Mouse (Mus musculus): ENCODE results near the gene Pou3f1.
A peak's percentile ranks its signal among the peaks of the same experiment; 100 is the strongest.

Gene Pou3f1

DNA sequence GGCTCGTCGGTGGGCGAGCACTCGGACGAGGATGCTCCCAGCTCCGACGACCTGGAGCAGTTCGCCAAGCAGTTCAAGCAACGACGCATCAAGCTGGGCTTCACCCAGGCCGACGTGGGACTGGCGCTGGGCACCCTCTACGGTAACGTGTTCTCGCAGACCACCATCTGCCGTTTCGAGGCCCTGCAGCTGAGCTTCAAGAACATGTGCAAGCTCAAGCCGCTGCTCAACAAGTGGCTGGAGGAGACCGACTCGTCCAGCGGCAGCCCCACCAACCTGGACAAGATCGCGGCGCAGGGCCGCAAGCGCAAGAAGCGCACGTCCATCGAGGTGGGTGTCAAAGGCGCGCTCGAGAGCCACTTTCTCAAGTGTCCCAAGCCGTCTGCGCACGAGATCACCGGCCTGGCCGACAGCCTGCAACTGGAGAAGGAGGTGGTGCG lies 1.8 kb downstream of the Pou3f1 start:
- no peak for DNase-seq

DNA sequence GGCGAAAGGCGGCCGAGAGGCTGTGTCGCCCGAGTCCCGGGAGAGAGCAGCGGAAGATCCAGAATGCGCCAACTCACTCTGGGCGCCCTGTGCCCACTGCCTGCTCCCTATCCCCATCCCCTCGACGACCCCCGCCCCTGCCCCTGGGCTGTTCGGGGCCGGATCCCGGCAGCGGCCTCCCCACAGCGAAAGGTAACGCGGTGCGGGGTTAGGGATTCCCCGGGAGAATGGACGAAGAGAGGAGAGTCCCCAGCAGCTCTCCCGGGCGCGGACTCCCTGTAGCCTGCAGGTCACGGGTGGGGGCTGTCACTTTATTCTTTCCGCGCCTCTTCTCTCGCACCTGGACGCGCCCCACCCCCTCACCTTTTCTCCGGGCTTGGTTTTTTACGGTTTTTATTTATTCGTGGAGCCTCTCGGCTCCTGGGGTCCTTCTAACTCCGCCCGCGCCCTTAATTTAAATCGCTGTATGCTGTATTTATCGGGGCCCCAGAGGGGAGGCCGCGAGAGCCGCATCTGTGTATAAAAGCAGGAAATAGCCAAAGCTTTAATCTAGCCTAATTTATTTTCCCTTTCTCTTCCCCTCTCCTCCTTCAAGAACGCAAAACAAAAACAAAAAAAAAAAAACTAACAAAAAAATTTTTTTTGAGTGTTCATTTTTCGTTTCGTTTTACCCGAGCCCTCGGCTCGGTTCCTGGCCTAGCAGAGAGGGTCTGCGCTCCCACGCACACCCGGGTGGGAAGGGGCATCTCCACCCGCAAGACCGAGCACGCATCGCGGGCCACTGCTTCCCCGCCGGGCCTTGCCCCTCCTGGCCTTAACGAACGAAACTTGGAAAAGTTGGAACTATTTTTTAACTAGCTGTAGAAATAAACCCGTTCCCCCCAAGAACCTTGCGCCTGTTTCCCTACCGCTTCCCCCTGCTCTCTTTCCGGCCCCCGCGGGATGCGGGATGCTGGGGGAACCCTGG lies 2.9 kb downstream of the Pou3f1 start:
- no peak for DNase-seq

DNA sequence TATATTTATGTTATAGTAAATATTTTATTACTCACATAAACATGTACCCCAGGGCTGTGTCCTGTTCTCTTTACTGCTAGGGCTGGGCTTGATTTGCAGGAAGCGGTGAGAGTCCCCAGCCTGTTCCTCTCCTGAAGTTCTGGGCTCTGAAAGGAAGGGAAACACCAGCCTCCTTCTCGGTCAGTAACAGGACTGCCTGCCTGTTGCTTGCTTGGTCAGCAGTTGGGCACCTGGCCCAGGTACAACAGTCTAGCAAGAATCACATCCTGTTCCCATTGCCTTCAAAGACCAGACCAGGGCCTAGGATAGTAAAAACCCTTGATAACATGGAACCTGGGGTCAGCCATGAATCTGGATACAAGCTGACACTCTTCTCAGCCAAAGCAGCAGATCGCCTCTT lies 4.0 kb downstream of the Pou3f1 start:
- DNase-seq = no peak

DNA sequence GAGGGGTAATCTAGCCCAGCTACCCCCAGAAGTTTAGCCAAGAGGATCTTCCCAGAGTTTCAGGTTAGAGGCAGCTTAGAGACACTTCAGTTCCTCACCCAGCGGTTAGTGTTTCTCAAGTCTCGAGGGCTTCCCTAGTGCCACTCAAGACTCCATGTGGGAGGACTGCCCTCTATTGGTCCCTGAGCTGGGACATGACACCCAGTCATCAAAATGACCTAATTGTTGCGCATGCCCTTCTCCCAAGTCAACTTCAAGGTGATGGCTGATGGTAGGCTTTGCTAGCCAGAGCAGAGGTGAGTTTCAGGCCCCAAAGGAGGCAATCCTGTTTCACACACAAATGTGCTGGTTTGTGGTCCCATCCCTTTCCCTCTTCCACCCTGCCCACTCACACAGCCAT lies 6.4 kb downstream of the Pou3f1 start:
- no peak for DNase-seq

DNA sequence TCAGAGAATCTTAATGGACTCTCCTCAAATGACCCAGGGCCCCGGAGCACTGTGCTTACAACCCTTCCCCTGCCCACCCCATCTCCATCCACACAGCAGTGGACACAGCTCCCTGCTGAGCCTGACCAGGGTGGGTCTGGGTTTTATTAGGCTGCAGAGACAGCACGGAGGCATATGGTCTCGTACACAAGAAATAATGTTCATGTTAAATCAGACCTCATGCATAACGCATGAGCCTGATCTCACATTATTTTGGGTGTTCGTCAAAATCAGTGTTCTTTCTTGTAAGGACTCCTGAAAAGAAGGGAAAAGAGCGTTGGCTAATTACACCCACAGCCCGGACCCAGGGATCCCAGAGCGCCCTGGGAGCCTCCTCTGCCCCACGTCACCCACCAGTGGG lies 7.6 kb downstream of the Pou3f1 start:
- DNase-seq = no peak

DNA sequence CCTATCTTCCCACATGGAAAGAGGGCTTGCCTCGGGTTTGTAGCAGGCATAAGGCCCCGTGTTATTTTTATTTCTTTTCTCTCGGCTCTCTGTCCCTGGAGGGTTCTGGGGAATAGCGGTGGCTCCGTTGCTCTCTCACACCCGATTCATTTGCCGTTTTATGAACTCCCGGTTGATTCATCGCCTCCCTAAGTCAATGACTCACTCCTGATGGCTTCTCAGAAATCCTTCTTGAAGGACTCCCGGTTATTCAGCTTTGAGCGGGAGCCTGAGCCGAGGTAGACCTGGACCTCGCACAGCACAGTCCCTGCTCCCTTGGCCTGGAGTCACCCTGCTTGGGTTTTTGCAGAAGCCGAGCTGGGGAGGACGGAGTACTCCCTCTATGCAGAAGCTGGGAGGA lies 8.0 kb downstream of the Pou3f1 start:
- no peak for DNase-seq

DNA sequence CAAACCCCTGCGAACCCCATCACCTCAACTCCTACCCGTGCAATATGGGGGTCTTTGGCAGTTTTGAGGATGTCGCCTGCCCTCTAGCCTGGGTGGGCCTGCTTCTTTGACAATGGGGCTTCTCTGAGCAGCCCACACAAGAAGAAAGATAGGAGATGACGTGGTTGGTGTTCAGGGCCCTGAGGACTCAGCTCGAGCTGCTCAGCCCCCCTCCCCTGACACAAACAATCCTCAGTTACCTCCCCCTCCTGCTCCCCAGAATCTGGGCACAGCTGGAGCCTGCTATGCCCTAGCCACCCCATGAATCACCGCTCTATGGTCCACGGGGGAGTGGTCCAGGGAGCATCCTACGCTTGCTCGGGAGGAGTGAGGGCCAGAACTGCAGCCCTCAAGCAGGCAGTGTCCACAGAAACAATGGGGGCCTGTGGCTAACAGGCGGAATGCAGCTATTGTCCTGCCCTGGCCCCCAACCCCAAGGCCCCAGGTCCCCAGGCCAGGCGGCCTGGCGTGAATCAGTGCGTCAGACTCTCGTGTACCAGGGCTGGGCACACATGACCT lies 10.9 kb downstream of the Pou3f1 start:
- no peak for DNase-seq

DNA sequence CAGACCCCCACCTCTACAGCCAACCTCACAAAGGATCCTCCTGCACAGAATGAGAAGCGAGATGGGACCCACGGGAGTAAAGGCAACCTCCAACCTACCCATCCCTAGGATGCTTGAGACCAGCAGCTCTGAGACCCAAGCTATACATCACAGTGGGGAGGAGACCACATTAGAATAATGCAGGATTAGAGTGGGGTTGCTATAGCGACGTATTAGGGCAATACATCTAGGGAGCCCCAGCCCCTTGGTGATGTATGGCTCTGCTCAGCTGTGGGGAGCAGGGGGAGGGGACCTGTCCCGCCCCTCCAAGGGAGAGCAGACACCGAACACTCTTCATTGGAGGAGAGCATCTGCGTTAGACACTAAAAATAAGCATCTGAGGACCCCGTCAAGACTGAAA lies 11.5 kb downstream of the Pou3f1 start:
- DNase-seq = no peak

DNA sequence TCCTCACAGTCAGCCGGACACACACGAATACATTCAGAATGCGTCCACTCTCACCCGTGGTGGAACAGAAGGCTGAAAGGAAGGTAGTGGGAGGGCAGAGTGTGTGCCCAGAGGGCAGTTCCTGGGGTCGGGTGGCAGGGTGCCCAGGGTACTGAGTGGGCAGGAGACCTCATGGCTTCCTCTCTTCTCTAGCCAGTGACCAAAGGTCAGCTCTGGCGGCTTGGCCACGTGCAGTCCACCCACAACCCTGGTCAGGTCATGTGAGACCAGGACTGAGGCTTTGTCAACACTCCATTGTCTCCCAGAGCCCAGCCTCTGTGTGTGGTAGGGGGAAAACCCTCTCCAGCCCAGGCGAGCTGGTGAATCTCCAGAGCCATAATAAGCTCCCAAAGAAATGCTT lies 13.6 kb downstream of the Pou3f1 start:
- no peak for DNase-seq

DNA sequence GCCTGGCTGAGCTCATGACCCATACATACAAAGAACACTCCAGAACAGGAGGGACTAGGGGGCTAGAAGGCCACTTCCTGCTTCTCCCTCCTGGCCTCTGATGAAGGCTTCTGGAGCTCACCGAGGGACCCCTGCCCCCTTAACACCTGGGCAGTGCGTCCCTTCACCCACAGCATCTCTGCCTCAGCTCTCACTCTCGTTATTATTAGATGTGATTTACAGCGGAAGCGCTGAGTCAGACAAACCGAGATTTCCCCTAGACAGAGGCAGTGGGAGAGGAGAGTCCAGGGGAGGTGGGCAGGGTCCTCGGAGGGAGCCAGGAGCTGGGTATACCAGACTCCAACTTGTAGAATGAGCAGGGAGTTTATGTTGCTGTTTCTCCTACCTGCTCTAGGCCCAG lies 15.0 kb downstream of the Pou3f1 start:
- DNase-seq = no peak

DNA sequence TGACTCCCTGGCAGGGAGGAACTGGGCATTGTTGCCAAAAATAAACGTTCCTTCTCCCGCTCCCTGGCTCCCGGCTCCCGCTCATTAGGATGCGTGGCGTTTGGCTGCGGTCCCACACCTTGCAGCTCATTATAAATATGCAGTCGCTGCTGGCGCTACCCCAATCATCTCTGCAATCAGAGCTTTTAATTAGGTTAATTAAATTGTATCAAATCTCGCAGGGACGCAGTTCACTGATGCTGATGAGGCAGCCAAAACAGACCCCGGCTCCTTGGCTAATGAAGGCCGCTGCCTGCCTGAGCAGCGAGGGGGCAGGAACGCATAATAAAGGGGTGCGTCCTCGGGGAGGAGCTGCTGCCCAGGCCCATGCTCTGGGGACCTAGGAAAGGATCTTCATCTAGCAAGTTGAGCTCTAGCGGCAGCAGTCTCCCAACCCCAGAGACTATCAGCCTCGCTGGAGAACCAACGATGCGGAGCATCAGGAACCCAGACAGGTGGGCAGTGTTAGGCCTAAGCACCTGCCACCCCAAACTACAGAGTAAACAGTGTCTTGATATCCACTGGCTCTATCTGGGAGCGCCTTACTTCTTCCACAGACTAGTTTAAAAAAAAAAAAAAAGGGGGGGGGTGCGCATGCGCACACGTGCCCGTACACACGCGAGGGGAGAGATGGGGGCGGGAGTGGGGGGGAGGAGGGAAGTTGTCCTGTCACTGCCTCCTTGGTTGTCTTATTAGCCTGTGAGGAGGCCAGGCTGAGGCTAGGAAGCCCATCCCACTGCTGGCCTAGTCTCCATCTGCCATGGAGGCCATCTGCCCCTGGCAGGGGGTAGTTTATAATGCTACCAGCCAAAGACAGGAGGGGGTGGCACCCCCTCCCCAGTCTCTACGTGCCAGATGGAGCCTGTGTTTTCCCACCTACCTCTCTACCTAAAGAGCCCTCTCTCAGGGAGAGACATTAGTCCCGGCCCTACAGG lies 16.0 kb downstream of the Pou3f1 start:
- DNase-seq = no peak

DNA sequence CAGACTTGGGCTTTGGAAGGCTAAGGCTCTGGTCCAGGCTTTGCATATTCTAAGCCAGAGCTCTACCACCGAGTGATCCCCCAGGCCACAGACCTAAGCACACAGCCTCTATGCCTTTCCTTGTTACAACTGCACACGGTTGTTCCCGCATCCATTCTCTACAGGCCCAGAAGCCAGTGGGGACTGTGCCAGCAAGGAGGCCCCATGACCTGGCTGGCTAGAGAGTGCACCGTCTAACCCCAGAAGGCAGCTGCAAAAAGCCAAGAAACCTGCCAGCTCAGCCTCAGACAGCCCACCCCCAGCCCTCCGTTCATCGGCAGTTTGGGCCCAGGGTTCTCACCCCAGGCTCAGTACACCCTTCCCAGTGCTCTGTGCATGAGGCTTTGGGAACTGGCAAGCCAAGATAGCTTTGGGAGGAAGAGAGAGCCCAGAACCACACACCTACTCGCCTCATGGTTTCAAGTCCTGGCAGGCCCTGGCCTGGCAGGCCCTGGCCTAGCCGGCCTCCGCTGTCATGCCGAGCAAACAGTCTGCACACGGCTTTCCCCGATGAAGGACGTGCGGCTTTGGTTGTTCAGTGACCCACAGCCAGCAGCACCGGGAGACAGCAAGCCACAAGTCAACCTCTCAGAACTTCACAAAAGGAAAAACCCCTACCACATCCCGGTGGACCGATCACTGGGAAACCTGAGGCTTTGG lies 17.9 kb downstream of the Pou3f1 start:
- no peak for DNase-seq

DNA sequence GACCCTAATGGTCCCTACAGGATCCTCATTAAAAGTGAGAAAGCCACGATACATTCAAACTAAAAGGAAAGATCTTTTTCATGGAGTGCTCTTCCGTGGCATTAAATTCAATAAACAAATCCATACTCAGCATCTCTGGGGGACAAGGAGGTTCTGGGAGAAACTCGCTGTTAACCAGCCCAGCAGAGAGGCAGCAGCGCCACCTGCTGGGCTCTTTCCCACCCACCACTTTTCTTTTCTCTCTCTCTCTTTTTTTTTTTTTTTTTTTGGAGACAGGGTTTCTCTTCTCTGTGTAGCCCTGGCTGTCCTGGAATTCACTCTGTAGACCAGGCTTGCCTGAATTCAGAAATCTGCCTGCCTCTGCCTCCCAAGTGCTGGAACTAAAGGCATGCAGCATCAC lies 18.4 kb downstream of the Pou3f1 start:
- DNase-seq = no peak

DNA sequence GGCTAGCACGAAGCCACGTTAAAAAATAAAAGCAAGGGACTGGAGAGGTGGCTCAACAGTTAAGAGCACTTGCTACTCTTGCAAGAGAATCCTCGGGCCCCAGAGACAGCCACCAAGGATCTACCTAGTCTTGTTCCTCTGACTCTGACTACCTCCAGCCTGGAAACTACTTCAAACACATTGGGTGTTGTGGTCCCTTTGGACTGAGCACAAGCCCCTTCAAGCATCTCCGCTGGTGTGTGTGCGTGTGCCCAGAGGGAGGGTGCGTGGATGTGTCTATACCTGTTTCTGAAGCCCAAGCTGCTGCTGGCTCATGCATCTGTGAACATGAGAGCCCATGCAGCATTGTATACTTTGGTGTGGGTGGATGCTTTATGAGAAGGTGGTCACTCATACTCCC lies 19.4 kb downstream of the Pou3f1 start:
- DNase-seq = no peak

DNA sequence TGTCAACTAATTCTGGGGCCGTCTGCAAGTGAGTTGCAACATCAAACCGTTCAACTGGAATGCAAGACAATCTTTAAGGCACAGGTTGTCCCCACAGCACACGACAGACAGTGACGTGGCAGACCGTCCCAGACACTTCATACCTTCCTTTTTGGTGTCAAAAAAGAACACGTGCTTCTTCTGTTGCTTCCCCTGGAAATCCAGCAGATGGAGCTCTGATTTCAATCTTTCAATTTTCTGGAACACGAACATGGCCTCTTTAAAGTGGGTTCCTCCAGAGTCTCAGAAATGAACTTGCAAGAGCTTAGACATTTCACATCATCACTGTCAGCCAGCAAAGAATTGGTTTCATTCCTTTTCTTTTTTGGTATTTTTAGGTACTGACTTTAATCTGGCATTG lies 25.7 kb downstream of the Pou3f1 start:
- DNase-seq = no peak

DNA sequence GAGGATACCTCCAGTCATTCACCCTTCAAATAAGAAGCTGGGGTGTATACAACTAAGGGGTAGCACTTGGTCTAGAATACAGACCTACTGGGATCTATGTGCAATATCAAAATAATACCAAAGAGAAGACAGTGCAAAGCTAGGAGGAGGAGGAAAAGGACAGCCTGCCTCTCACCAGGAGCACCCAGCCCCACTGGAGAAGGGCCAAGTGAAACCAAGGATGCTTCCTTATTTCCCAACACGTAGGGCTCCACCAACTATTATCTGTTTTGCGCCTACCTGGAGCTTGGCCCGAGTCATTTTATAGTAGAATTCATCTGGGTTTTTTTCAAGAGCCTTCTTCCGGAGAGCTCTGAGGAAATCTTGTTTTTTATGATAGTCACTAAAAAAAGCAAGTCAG lies 26.9 kb downstream of the Pou3f1 start:
- no peak for DNase-seq

DNA sequence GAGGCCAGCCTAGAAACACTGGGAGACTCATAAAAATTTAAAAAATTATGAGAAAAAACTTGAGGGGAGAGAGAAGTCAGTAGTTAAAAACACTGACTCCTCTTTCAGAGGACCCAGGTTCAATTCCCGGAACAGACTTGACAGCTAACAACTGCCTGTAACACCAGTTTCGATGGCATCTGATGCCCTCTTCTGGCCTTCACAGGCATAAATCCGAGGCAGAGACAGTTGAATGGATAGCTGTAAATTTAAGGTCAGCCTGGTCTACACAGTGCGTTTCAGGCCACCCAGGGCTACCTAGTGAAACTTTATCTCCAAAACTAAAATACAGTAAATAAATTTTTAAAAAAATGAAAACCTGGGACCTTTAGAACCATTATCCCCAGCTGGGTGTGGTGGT lies 28.4 kb downstream of the Pou3f1 start:
- DNase-seq = no peak

DNA sequence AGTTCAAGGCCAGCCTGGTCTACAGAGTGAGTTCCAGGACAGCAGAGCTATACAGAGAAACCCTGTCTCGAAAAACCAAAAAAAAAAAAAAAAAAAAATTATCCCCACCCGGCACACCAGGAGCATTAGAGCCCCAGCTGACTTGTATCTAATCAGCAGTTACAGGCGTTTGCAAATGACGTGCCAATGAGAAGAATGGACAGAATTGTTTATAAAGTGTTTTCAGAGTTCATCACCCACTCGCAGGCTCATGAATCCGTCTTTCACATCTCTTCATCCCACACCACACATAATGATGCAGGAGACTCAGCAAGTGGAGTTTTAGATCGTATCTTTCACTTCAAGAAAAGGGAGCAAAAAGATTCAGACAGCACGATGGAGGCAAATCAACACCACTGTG lies 28.8 kb downstream of the Pou3f1 start:
- no peak for DNase-seq

DNA sequence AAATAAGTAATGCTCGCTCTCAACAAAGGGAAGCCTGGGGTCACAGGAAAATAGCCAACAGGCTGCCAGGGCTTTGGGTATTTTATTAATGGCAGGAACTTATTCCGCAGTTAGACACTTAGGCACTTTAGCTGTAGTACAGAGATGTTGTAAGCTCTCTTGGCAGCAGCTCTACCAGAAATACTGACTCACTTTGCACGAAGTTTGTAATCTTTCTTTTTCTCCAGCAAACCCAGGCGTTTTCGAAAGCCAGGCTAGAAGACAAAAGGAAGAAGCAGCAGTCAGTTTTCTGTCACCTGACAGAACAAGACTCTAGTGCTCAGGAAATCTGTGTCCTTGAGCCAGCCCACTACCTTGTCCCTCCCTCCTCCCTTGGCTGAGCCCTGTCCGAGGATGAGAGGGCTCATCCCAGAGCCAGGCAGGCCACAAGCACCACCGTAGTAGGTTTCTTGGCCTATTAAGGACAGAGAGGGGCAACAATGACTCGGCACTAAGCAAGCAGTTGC lies 29.3 kb downstream of the Pou3f1 start:
- no peak for DNase-seq

DNA sequence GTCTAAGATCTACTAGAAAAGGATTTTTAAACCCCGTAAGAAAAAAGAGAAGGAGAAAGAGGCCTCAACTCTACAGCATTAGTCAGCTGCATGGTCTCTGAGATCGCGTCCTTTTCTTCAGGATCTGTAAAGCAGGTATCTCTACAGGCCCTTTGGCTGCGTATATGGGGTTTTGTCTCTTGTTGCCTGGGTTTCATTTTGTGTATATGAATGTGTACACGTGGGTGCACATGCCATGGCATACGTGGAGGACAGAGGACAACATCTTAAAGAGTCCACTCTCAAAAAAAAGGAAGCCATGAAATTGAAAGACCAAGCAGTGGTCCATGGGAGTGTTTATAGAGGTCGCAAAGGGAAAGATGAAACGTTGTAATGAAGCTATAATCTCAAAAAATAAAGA lies 34.8 kb downstream of the Pou3f1 start:
- no peak for DNase-seq

DNA sequence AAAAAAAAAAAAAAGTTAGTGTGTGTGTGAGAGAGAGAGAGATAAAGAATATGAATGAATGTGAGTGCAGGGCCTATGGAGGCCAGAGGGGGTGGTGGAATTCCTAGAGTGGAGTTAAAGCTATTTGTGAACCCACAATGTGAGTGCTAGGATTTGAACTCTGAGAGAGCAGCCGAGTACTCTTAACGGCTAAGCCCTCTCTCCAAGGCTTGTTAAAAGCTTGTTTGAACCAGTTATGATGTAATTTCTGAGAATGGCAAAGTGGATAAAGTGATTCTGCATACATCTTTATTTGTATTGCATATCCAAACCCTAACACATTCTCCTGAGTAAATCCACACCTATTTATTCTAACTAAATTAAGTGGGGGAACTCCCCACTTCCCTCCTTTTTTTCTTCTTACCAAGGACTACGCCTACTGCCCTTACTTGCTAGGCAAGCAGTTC lies 35.8 kb downstream of the Pou3f1 start:
- DNase-seq = no peak

DNA sequence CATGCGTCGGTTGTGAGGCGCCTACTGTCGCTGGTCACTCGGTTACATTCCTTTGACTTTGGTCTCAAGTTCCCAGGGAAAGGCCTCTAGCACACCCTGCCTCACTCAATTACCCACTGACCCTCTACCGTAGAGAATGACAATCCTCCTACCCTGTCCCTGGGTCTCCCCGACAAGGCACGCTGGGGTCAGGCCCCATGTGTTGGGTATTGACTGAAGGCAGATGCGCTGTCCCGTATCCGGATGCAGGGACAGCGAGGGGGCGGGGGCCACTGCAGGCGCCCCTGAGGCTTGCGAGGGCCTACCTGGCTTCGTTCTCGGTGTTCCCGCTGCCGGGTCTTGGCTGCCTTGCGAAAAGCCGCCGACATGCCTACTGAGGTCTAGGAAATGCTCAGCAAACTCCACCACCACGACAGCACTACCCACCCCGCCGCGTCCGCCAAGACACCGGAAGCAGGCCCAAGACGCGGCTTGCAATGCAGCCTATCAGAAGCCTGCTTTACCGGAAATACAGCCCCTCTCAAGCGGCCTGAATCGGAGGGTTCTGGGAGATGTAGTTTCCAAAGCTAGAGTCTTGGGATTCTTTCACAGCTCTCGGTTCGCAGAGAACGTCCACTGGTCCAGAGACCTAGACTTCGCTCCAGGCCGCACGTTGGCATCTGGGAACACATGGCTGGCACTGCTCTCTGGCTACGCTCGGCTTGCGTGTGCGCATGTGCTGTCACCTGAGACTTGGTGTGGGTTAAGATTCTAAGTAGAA lies 36.7 kb downstream of the Pou3f1 start, which contains the start of gene Utp11:
Gene Utp11, minus strand, starts transcription at position 466 of the 760 bp plus-strand sequence.
- DNase-seq = peak; percentile 73 to 80
